ENCODE assay signal across 13 mouse cellular contexts in genomic region chr3:60848437-60848836, GRCm38 (mm10).
"Had no signal": no experiment of that assay in that cellular context is flagged by ENCODE, and none has a peak within 500 bp of the region (broad histone marks: within the 10 kb centered on the region; RNA-seq: fewer than 3 reads in every experiment).

No protein-coding gene starts in this region.

- H3K4me3 ChIP-seq: limb, embryonic 15.5 days; midbrain, embryonic 12.5 days had no signal

- H3K9ac ChIP-seq: limb, embryonic 15.5 days; midbrain, embryonic 12.5 days had no signal

- ATAC-seq: intestine, postnatal 0 days; lung, postnatal 0 days had no signal

- H3K4me1 ChIP-seq: limb, embryonic 15.5 days; midbrain, embryonic 12.5 days had no signal

- H3K36me3 ChIP-seq: limb, embryonic 15.5 days; midbrain, embryonic 12.5 days had no signal

- H3K27ac ChIP-seq: kidney, postnatal 0 days; limb, embryonic 15.5 days; midbrain, embryonic 12.5 days had no signal

- H3K27me3 ChIP-seq: limb, embryonic 15.5 days; midbrain, embryonic 12.5 days had no signal

- H3K9me3 ChIP-seq: limb, embryonic 15.5 days; midbrain, embryonic 12.5 days had no signal

- DNase-seq: kidney, adult 8-10 months; kidney, postnatal 36 days; layer of hippocampus, adult 9-11 months; layer of hippocampus, postnatal 36 days; lung, adult 2 months; lung, postnatal 36 days; right cerebral cortex, postnatal 25 days; thymus, postnatal 14 days had no signal

- H3K4me2 ChIP-seq: limb, embryonic 15.5 days; midbrain, embryonic 12.5 days had no signal
